Mouse (Mus musculus) lung, adult 2 months (tissue): ENCODE data around the gene Ggps1.

ENCODE experiments used
- CTCF ChIP-seq: fragments of 200-500 bp; IDR thresholded peaks from 2 replicates; pipeline ENCODE4 v1.5.1; 2011; ENCODE audit warnings: mild to moderate bottlenecking, low read length, control low read depth; ENCODE audit not compliant: insufficient read depth
- POLR2A ChIP-seq: fragments of 200-500 bp; IDR thresholded peaks from 2 replicates; pipeline ENCODE4 v1.6.1; 2011; ENCODE audit warnings: low read depth, mild to moderate bottlenecking, control low read depth, low read length, borderline replicate concordance; ENCODE audit errors: extremely low read depth

GRCm38 (mm10) chr13:14002706-14003105 is 60.6 kb downstream of the Ggps1 start:
- no peak for TF ChIP-seq CTCF
- TF ChIP-seq POLR2A: no peak
